Mouse (Mus musculus): ENCODE measurements around the gene Fam149a. TPM values are rescaled to one million over a fixed set of nuclear protein-coding genes. Genes with fewer than 3 reads are reported as not detected.

Fam149a gene
- total RNA-seq, 2 experiments from 2014 or later, result 12.1 to 12.5 TPM

- no peak overlapping the region for H3K4me3 ChIP-seq
- H3K27ac ChIP-seq, result no peak overlapping the region
- TF ChIP-seq CTCF (conservative IDR thresholded peaks at IDR 0.05), result no peak
- no peak for DNase-seq (ENCODE audit: low spot score in 2 of 2)
Observed at GRCm38 (mm10) chr8:45324151-45324550, 57.9 kb downstream of the Fam149a start.

GRCm38 (mm10) chr8:45321365-45321764, 60.7 kb downstream of the Fam149a start:
- no peak for TF ChIP-seq CTCF (conservative IDR thresholded peaks at IDR 0.05)
- Histone ChIP-seq H3K4me3 (no peak overlapping the region), H3K27ac (no peak overlapping the region)
- DNase-seq (ENCODE audit: low spot score in 2 of 2), result no peak

- TF ChIP-seq CTCF (conservative IDR thresholded peaks at IDR 0.05), result no peak
- H3K4me3 ChIP-seq, result no peak overlapping the region
- DNase-seq (ENCODE audit: low spot score in 2 of 2), result no peak
- no peak overlapping the region for H3K27ac ChIP-seq
Observed at GRCm38 (mm10) chr8:45320930-45321329, 61.2 kb downstream of the Fam149a start.

- Histone ChIP-seq H3K27ac (no peak overlapping the region), H3K4me3 (no peak overlapping the region)
- DNase-seq (ENCODE audit: low spot score in 2 of 2), result no peak
- no peak for TF ChIP-seq CTCF (conservative IDR thresholded peaks at IDR 0.05)
Observed at GRCm38 (mm10) chr8:45310967-45311366, 71.1 kb downstream of the Fam149a start.

- no peak within 1 kb of the TSS for H3K27ac ChIP-seq
- DNase-seq (ENCODE audit: low spot score in 2 of 2), result no peak
- TF ChIP-seq CTCF (conservative IDR thresholded peaks at IDR 0.05), result no peak
Observed at GRCm38 (mm10) chr8:45308366-45308765, 73.7 kb downstream of the Fam149a start, which contains the start of gene Gm45753. TSS of gene Gm45753 (minus strand) at chr8:45308466.

GRCm38 (mm10) chr8:45305479-45305878, 76.6 kb downstream of the Fam149a start:
- no peak overlapping the region for H3K27ac ChIP-seq
- H3K4me3 ChIP-seq, result no peak overlapping the region
- TF ChIP-seq CTCF (conservative IDR thresholded peaks at IDR 0.05), result no peak
- no peak for DNase-seq (ENCODE audit: low spot score in 2 of 2)

More at GRCm38 (mm10) chr8:45308366-45308765, 73.7 kb downstream of the Fam149a start, which contains the start of gene Gm45753:
- no peak within 1 kb of the TSS for H3K4me3 ChIP-seq

- Histone ChIP-seq H3K27ac (no peak overlapping the region), H3K4me3 (no peak overlapping the region)
- no peak for DNase-seq (ENCODE audit: low spot score in 2 of 2)
- no peak for TF ChIP-seq CTCF (conservative IDR thresholded peaks at IDR 0.05)
Observed at GRCm38 (mm10) chr8:45304354-45304753, 77.7 kb downstream of the Fam149a start.

GRCm38 (mm10) chr8:45302390-45302789, 79.7 kb downstream of the Fam149a start:
- Histone ChIP-seq H3K27ac (no peak overlapping the region), H3K4me3 (no peak overlapping the region)
- no peak for DNase-seq (ENCODE audit: low spot score in 2 of 2)
- peak; percentile 22; the same call in 1 of the 2 replicates for TF ChIP-seq CTCF (conservative IDR thresholded peaks at IDR 0.05)

GRCm38 (mm10) chr8:45295276-45295675, 86.8 kb downstream of the Fam149a start:
- no peak overlapping the region for H3K27ac ChIP-seq
- TF ChIP-seq CTCF (conservative IDR thresholded peaks at IDR 0.05), result no peak
- H3K4me3 ChIP-seq, result no peak overlapping the region
- no peak for DNase-seq (ENCODE audit: low spot score in 2 of 2)

- no peak for DNase-seq (ENCODE audit: low spot score in 2 of 2)
- H3K4me3 ChIP-seq, result no peak within 1 kb of the TSS
- no peak within 1 kb of the TSS for H3K27ac ChIP-seq
- no peak for TF ChIP-seq CTCF (conservative IDR thresholded peaks at IDR 0.05)
Observed at GRCm38 (mm10) chr8:45294687-45295086, 87.4 kb downstream of the Fam149a start, which contains the start of gene Klkb1. TSS of gene Klkb1 (minus strand) at chr8:45294859.

GRCm38 (mm10) chr8:45291790-45292189, 90.3 kb downstream of the Fam149a start:
- DNase-seq (ENCODE audit: low spot score in 2 of 2), result peak; percentile 67
- no peak overlapping the region; the same call in 1 of the 2 replicates for H3K27ac ChIP-seq
- TF ChIP-seq CTCF (conservative IDR thresholded peaks at IDR 0.05), result no peak

More at GRCm38 (mm10) chr8:45291790-45292189, 90.3 kb downstream of the Fam149a start:
- no peak overlapping the region for H3K4me3 ChIP-seq

Other genes starting within 250 kb of the Fam149a start
- gene F11, start 120.3 kb downstream of the Fam149a start, total RNA-seq (2021), result not detected
- gene Klkb1, start 87.4 kb downstream of the Fam149a start, total RNA-seq (2021), result not detected
- not detected for gene Gm45753, start 73.8 kb downstream of the Fam149a start, total RNA-seq (2021)
- 1 to 10 TPM; 6.7 to 8.3 TPM for gene Cyp4v3, start 49.1 kb downstream of the Fam149a start, total RNA-seq (2021)
- 10 to 100 TPM in 1 of 2 experiments, 1 to 10 TPM in 1; 7.6 to 10.5 TPM for gene Tlr3, start 28.8 kb upstream of the Fam149a start, total RNA-seq (2021)
- 100 to 1,000 TPM; 192 to 195 TPM for gene Sorbs2, start 125.5 kb upstream of the Fam149a start, total RNA-seq (2021)